Mouse (Mus musculus): ENCODE data around the gene Tmtc1. TPM values are rescaled to one million over a fixed set of nuclear protein-coding genes. Genes with fewer than 3 reads are reported as not detected.

Tmtc1 gene
- polyA plus RNA-seq, 1 experiment from 2014 or later: 1.7 TPM

- H3K9me3 ChIP-seq: no peaks in the 10 kb centered on the region
- peak overlapping the region; percentile 86 for H3K27ac ChIP-seq
- H3K27me3 ChIP-seq: no peaks in the 10 kb centered on the region
- H3K4me1 ChIP-seq: peaks cover 16% of the 10 kb centered on the region
- peak overlapping the region; percentile 95 for H3K4me3 ChIP-seq (replicated peaks)
- ATAC-seq (ENCODE audit: low FRiP score): peak; percentile 66
- H3K36me3 ChIP-seq (replicated peaks): no peaks in the 10 kb centered on the region
- H3K4me2 ChIP-seq: peak overlapping the region; percentile 67
- H3K9ac ChIP-seq: peak overlapping the region; percentile 89
- WGBS: 2% methylated on average over 51 of the region's 51 CpGs
Measured at GRCm38 (mm10) chr6:148211391-148211876, 232.8 kb downstream of the Tmtc1 start.

GRCm38 (mm10) chr6:148207522-148207921 is 236.7 kb downstream of the Tmtc1 start:
- H3K9ac ChIP-seq: no peak overlapping the region
- H3K4me2 ChIP-seq: no peak overlapping the region
- H3K27me3 ChIP-seq: no peaks in the 10 kb centered on the region
- H3K36me3 ChIP-seq (replicated peaks): peaks cover 25% of the 10 kb centered on the region
- WGBS: 81% methylated on average over 1 of the region's 1 CpGs
- no peak overlapping the region for H3K4me3 ChIP-seq (replicated peaks)
- H3K9me3 ChIP-seq: no peaks in the 10 kb centered on the region
- no peak for ATAC-seq (ENCODE audit: low FRiP score)
- H3K4me1 ChIP-seq: peaks cover 10% of the 10 kb centered on the region
- H3K27ac ChIP-seq: no peak overlapping the region

GRCm38 (mm10) chr6:148205134-148205533 is 239.1 kb downstream of the Tmtc1 start:
- H3K4me3 ChIP-seq (replicated peaks): no peak overlapping the region
- H3K9ac ChIP-seq: no peak overlapping the region
- no peaks in the 10 kb centered on the region for H3K9me3 ChIP-seq
- WGBS: 100% methylated on average over 1 of the region's 1 CpGs
- no peaks in the 10 kb centered on the region for H3K4me1 ChIP-seq
- no peak overlapping the region for H3K4me2 ChIP-seq
- H3K27me3 ChIP-seq: no peaks in the 10 kb centered on the region
- ATAC-seq (ENCODE audit: low FRiP score): no peak
- H3K27ac ChIP-seq: no peak overlapping the region
- peaks cover 41% of the 10 kb centered on the region for H3K36me3 ChIP-seq (replicated peaks)

GRCm38 (mm10) chr6:148199729-148200128 is 244.5 kb downstream of the Tmtc1 start:
- H3K27me3 ChIP-seq: no peaks in the 10 kb centered on the region
- no peaks in the 10 kb centered on the region for H3K9me3 ChIP-seq
- peaks cover 51% of the 10 kb centered on the region for H3K36me3 ChIP-seq (replicated peaks)
- no peak overlapping the region for H3K9ac ChIP-seq
- H3K27ac ChIP-seq: no peak overlapping the region
- no peaks in the 10 kb centered on the region for H3K4me1 ChIP-seq
- 97% methylated on average over 3 of the region's 3 CpGs for WGBS
- no peak overlapping the region for H3K4me2 ChIP-seq
- no peak overlapping the region for H3K4me3 ChIP-seq (replicated peaks)
- no peak for ATAC-seq (ENCODE audit: low FRiP score)

GRCm38 (mm10) chr6:148199177-148199576 is 245.0 kb downstream of the Tmtc1 start:
- Histone ChIP-seq H3K4me2 (no peak overlapping the region), H3K27me3 (no peaks in the 10 kb centered on the region), H3K4me1 (no peaks in the 10 kb centered on the region), H3K36me3 (replicated peaks) (peaks cover 56% of the 10 kb centered on the region), H3K9me3 (no peaks in the 10 kb centered on the region), H3K9ac (no peak overlapping the region), H3K4me3 (replicated peaks) (no peak overlapping the region), H3K27ac (no peak overlapping the region)
- 93% methylated on average over 2 of the region's 2 CpGs for WGBS
- no peak for ATAC-seq (ENCODE audit: low FRiP score)

GRCm38 (mm10) chr6:148193972-148194701 is 250.1 kb downstream of the Tmtc1 start:
- no peaks in the 10 kb centered on the region for H3K27me3 ChIP-seq
- no peak overlapping the region for H3K9ac ChIP-seq
- no peak overlapping the region for H3K4me3 ChIP-seq (replicated peaks)
- no peak overlapping the region for H3K4me2 ChIP-seq
- 96% methylated on average over 6 of the region's 6 CpGs for WGBS
- no peak overlapping the region for H3K27ac ChIP-seq
- H3K4me1 ChIP-seq: no peaks in the 10 kb centered on the region
- H3K9me3 ChIP-seq: no peaks in the 10 kb centered on the region
- peaks cover 57% of the 10 kb centered on the region for H3K36me3 ChIP-seq (replicated peaks)
- ATAC-seq (ENCODE audit: low FRiP score): no peak

GRCm38 (mm10) chr6:148185694-148186093 is 258.5 kb downstream of the Tmtc1 start:
- Histone ChIP-seq H3K4me2 (no peak overlapping the region), H3K4me3 (replicated peaks) (no peak overlapping the region), H3K36me3 (replicated peaks) (peaks cover 83% of the 10 kb centered on the region), H3K27ac (no peak overlapping the region), H3K27me3 (no peaks in the 10 kb centered on the region), H3K9me3 (no peaks in the 10 kb centered on the region), H3K4me1 (no peaks in the 10 kb centered on the region), H3K9ac (no peak overlapping the region)
- no peak for ATAC-seq (ENCODE audit: low FRiP score)
- WGBS: 92% methylated on average over 1 of the region's 1 CpGs

Other genes starting within 250 kb of the Tmtc1 start
- gene Ergic2, start 232.0 kb downstream of the Tmtc1 start, polyA plus RNA-seq (2016; fragmentation: Nextera tagmentation; extraction: Ambion mirVana): 205 and 215 TPM in 2 replicates